In genomic region chr1:81209536-81209935, GRCm38 (mm10) we compare ENCODE assay signal across 14 mouse cellular contexts.
"Had no signal": no experiment of that assay in that cellular context is flagged by ENCODE, and none has a peak within 500 bp of the region (broad histone marks: within the 10 kb centered on the region; RNA-seq: fewer than 3 reads in every experiment).

No protein-coding gene starts in this region.

- ATAC-seq: inflammation-experienced regulatory T-cells, adult 6 months; intestine, embryonic 15.5 days; intestine, postnatal 0 days; liver, postnatal 0 days had no signal

- DNase-seq: heart, adult 18-20 months; heart, postnatal 10 days; heart, postnatal 4 days; kidney, adult 18-20 months; kidney, adult 8-10 months; kidney, postnatal 10 days; kidney, postnatal 4 days; liver; liver, embryonic 13.5 days; liver, postnatal 0 days; lung, adult 2 months had no signal
